In genomic region chr6:114894548-114895106, GRCm38 (mm10) we compare ENCODE assay signal across 8 mouse cellular contexts.
DNase-seq lines count a peak whose midpoint lies in the region; ATAC-seq and TF ChIP-seq lines count a peak whose summit lies in the region.

No protein-coding gene starts in this region.

- 56% methylated on average over 4 of the region's 4 CpGs for WGBS in kidney, adult 2 months
- 79% methylated on average over 4 of the region's 4 CpGs for WGBS in olfactory bulb, adult 2 months
- 76% methylated on average over 4 of the region's 4 CpGs for WGBS in hindbrain, embryonic 14.5 days

- ATAC-seq in granulocyte monocyte progenitor cell, adult 5-6 weeks (replicated peaks; ENCODE audit: poor library complexity, severe bottlenecking) = peak; percentile 15
- no peak for ATAC-seq in erythroblast, adult 5-6 weeks (replicated peaks; ENCODE audit: low FRiP score, poor library complexity, severe bottlenecking)
- no peak for ATAC-seq in hindbrain, embryonic 14.5 days (ENCODE audit: low FRiP score)

- peak; percentile 35 for TF ChIP-seq CTCF in kidney, adult 2 months (conservative IDR thresholded peaks at IDR 0.05; ENCODE audit: insufficient read depth, insufficient read length, low read depth, low read length)
- peak; percentile 10 for TF ChIP-seq CTCF in ES-Bruce4 (IDR thresholded peaks at IDR 0.05; ENCODE audit: low read depth, low read length)
- no peak for TF ChIP-seq CTCF in olfactory bulb, adult 2 months (IDR thresholded peaks at IDR 0.05; ENCODE audit: insufficient read depth, low read depth, low read length)

- no peak overlapping the region for H3K4me2 ChIP-seq in hindbrain, embryonic 14.5 days (replicated peaks)

- no peak for DNase-seq in kidney, adult 2 months
- no peak for DNase-seq in kidney, postnatal 36 days
- no peak for DNase-seq in right cerebral cortex, postnatal 14 days
- DNase-seq in hindbrain, embryonic 14.5 days (ENCODE audit: low spot score) = no peak

- H3K4me3 ChIP-seq in kidney, adult 2 months (ENCODE audit: insufficient read depth, low read depth, low read length) = no peak overlapping the region
- H3K4me3 ChIP-seq in ES-Bruce4 (ENCODE audit: low read depth, low read length) = no peak overlapping the region
- H3K4me3 ChIP-seq in olfactory bulb, adult 2 months (ENCODE audit: insufficient read depth, low read depth, low read length) = no peak overlapping the region
- no peak overlapping the region for H3K4me3 ChIP-seq in hindbrain, embryonic 14.5 days (replicated peaks; ENCODE audit: low read length)

- TF ChIP-seq POLR2A in kidney, adult 2 months (IDR thresholded peaks at IDR 0.05; ENCODE audit: low read depth, low read length) = no peak
- no peak for TF ChIP-seq POLR2A in ES-Bruce4 (IDR thresholded peaks at IDR 0.05; ENCODE audit: insufficient read depth, low read length)
- no peak for TF ChIP-seq POLR2A in olfactory bulb, adult 2 months (IDR thresholded peaks at IDR 0.05; ENCODE audit: insufficient read depth, low read depth, low read length)

- no peaks in the 10 kb centered on the region for H3K9me3 ChIP-seq in ES-Bruce4 (replicated peaks; ENCODE audit: control insufficient read depth, insufficient read depth, low read length, poor library complexity, severe bottlenecking)
- no peaks in the 10 kb centered on the region for H3K9me3 ChIP-seq in hindbrain, embryonic 14.5 days (ENCODE audit: control insufficient read depth, low read length)

- no peaks in the 10 kb centered on the region for H3K36me3 ChIP-seq in kidney, adult 2 months (ENCODE audit: control insufficient read depth, insufficient read depth, low read length)
- no peaks in the 10 kb centered on the region for H3K36me3 ChIP-seq in ES-Bruce4 (ENCODE audit: control insufficient read depth, insufficient read depth, low read length, poor library complexity, severe bottlenecking)
- no peaks in the 10 kb centered on the region for H3K36me3 ChIP-seq in hindbrain, embryonic 14.5 days (replicated peaks; ENCODE audit: control insufficient read depth, insufficient read depth)

- no peak overlapping the region for H3K27ac ChIP-seq in kidney, adult 2 months (ENCODE audit: insufficient read depth, low read depth, low read length)
- H3K27ac ChIP-seq in ES-Bruce4 (ENCODE audit: insufficient read depth, low read length) = no peak overlapping the region
- peak overlapping the region; percentile 22; the same call in 1 of the 2 replicates for H3K27ac ChIP-seq in olfactory bulb, adult 2 months (ENCODE audit: insufficient read depth, low read depth, low read length)
- H3K27ac ChIP-seq in hindbrain, embryonic 14.5 days = no peak overlapping the region

- no peak overlapping the region for H3K9ac ChIP-seq in ES-Bruce4 (ENCODE audit: low read depth, poor library complexity, severe bottlenecking)
- no peak overlapping the region for H3K9ac ChIP-seq in hindbrain, embryonic 14.5 days

- H3K4me1 ChIP-seq in kidney, adult 2 months (ENCODE audit: control insufficient read depth, insufficient read depth, low read length) = peaks cover 50% of the 10 kb centered on the region
- H3K4me1 ChIP-seq in ES-Bruce4 (ENCODE audit: control insufficient read depth, insufficient read depth, low read length) = no peaks in the 10 kb centered on the region
- peaks cover 53% of the 10 kb centered on the region for H3K4me1 ChIP-seq in olfactory bulb, adult 2 months (ENCODE audit: control insufficient read depth, insufficient read depth, low read length)
- peaks cover 44% of the 10 kb centered on the region for H3K4me1 ChIP-seq in hindbrain, embryonic 14.5 days (replicated peaks; ENCODE audit: control insufficient read depth, insufficient read depth, low read length)

- no peak for TF ChIP-seq EP300 in ES-Bruce4 (IDR thresholded peaks at IDR 0.05; ENCODE audit: insufficient read depth, low read depth, low read length)

- H3K27me3 ChIP-seq in kidney, adult 2 months (replicated peaks; ENCODE audit: control insufficient read depth, insufficient read depth, low read length) = no peaks in the 10 kb centered on the region
- H3K27me3 ChIP-seq in ES-Bruce4 (ENCODE audit: control insufficient read depth, insufficient read depth, low read length, poor library complexity, severe bottlenecking) = no peaks in the 10 kb centered on the region
- H3K27me3 ChIP-seq in hindbrain, embryonic 14.5 days (ENCODE audit: control insufficient read depth, insufficient read depth, low read length) = no peaks in the 10 kb centered on the region
